Mouse (Mus musculus): ENCODE data around the gene Zfp865. TPM values are rescaled to one million over a fixed set of nuclear protein-coding genes. Genes with fewer than 3 reads are reported as not detected.
A peak's percentile ranks its signal among the peaks of the same experiment; 100 is the strongest.

Gene Zfp865
- total RNA-seq, 2 experiments from 2014 or later, result 36.3 to 40.3 TPM

DNA sequence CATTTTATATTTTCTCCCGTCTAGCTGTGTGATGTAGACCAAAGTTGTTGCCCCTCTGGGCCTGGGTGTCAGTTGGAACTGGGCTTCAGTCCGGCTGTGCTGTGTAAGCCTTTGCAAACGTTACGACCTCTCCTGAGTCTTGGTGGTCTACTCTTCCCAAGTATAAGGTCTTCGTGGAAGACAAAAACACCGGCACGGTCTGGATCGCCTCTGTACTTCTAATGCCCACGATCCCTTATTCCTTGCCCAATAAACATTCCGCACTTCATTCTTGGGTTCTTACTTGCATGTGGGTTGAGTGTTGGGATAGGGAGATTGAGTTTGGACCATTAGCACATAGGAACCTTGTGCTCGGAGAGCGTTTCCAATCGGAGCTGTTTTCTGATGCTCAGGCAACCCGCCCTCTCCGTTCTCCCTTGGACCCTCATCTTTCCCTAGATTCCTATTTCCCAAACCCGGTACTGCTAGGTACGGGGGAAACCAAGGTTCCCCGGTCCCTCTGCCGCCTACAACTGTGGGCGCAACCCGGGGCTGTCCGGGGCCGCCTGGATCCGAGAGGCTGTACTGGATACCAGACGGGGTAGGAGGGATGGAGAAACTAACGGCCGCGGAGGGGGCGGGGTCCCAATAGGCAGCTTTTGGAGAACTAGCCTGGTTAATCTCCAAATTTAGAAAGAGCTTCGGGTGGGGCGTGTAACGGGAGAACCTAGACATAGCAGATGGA, 33.4 kb downstream of the Zfp865 start:
- intact Hi-C loops (cut with DNase I), result loop anchor here (10.0 kb wide), 2 partner anchors 209 to 499 kb away; partner anchors contain the start of gene Shisa7
- Histone ChIP-seq H3K27ac (peak overlapping the region; percentile 20; the same call in 1 of the 2 replicates), H3K4me3 (peak overlapping the region; percentile 67)
- TF ChIP-seq CTCF (IDR thresholded peaks at IDR 0.05), result no peak
- DNase-seq (ENCODE audit: extremely low spot score in 1 of 2, low spot score in 2 of 2), result peak; percentile 54 to 62

DNA sequence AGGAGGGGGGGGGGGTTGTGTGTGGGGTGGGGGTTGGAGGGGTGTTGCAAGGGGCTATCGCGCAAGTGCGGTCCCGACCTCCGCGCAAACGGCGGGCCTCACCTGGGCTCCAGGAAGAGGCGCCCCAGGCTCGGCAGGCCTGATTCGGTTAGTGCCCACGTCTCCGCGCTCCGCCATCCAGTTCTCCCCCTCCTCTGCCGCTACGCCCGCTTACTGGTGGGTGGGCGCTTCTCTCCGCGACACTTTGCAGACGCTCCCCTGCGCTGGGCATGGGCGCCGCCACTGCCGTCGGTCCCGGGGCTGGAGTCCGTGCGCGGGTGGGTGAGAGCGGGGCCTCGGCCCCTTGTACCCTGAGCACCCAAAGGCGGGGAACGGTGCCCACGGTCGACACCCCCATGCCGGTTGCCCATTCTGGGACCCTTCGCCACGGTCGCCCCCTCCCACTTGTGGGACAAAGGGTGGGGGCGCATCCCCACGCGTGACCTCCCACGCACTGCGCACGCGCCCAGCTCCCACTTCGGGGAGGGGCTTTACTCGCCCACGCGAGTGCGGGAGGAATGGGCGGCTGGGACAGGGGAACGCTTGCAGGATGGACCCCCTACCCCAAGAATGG, 36.6 kb downstream of the Zfp865 start:
- peak overlapping the region; percentile 67 for H3K4me3 ChIP-seq
- intact Hi-C loops (cut with DNase I), result loop anchor here (10.0 kb wide), 2 partner anchors 212 to 502 kb away; partner anchors contain the start of gene Shisa7
- H3K27ac ChIP-seq, result peak overlapping the region; percentile 97
- peak; percentile 67 to 73 for DNase-seq (ENCODE audit: extremely low spot score in 1 of 2, low spot score in 2 of 2)
- TF ChIP-seq CTCF (IDR thresholded peaks at IDR 0.05), result no peak

DNA sequence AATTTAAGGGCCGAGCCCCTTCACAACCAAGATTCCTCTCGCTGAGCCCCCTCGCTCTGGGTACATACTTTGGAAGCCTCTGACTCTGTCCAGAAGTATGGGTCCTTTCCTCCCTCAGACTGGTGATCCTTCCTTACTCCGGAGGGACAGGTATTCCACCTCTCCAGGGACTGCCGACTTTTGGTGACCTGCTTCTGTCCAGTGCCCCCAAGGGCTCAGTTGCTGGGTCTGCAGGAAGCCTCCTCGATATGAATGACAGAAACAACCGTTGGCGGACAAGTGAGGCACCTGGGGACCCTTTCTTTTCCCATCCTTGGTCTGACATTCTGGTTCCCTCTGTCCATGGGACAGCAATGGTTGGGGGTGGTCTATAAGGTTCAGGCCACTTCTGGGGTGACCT, 37.2 kb downstream of the Zfp865 start:
- DNase-seq (ENCODE audit: extremely low spot score in 1 of 2, low spot score in 2 of 2), result no peak
- peak overlapping the region; percentile 97 for H3K27ac ChIP-seq
- peak overlapping the region; percentile 67 for H3K4me3 ChIP-seq
- TF ChIP-seq CTCF (IDR thresholded peaks at IDR 0.05), result no peak
- intact Hi-C loops (cut with DNase I), result loop anchor here (10.0 kb wide), 2 partner anchors 213 to 503 kb away; partner anchors contain the start of gene Shisa7

DNA sequence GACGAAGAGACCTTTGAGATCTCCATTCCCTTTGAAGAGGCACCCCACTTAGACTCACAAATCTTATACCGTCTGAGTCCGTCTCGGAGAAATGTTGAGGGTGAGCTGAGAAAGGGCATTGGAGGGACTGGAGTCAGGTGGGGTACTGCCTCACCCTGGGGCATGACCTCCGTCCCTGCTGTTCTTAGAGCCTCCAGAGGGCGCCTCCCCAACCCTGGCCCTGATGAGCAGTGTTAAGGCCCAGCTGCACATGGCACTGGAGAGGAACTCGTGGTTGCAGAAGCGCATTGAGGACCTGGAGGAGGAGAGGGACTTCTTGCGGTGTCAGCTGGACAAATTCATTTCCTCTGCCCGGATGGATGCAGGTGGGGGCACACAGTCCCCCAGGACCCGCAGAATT, 37.6 kb downstream of the Zfp865 start:
- Histone ChIP-seq H3K4me3 (peak overlapping the region; percentile 67), H3K27ac (peak overlapping the region; percentile 97)
- intact Hi-C loops (cut with DNase I), result loop anchor here (10.0 kb wide), 2 partner anchors 213 to 503 kb away; partner anchors contain the start of gene Shisa7
- no peak; the same call in none of the 2 replicates for TF ChIP-seq CTCF (IDR thresholded peaks at IDR 0.05)
- peak in 1 of 2 experiments; percentile 41 for DNase-seq (ENCODE audit: extremely low spot score in 1 of 2, low spot score in 2 of 2)

DNA sequence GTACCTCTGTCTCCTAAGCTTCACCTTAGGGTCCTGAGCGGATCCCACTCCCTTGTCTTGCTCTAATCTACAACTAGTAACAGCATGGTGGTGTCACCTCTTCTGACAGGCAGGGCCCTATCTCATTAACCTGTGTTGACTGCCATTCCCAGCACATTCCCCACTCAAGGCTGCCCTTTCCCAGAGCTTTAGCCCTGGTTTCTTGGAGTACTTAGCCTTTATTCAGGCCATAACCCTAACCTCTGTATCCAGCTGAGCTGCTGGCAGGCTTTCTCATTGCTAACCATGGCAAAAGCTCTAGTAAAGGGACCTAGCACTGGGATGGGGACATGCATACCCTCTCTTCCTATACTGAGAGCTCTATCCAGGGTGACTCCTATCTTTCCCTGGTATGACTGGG, 38.5 kb downstream of the Zfp865 start:
- DNase-seq (ENCODE audit: extremely low spot score in 1 of 2, low spot score in 2 of 2), result no peak
- H3K4me3 ChIP-seq, result no peak overlapping the region
- TF ChIP-seq CTCF (IDR thresholded peaks at IDR 0.05), result no peak
- intact Hi-C loops (cut with DNase I), result loop anchor here (10.0 kb wide), 2 partner anchors 214 to 504 kb away; partner anchors contain the start of gene Shisa7
- H3K27ac ChIP-seq, result peak overlapping the region; percentile 28; the same call in 1 of the 2 replicates

DNA sequence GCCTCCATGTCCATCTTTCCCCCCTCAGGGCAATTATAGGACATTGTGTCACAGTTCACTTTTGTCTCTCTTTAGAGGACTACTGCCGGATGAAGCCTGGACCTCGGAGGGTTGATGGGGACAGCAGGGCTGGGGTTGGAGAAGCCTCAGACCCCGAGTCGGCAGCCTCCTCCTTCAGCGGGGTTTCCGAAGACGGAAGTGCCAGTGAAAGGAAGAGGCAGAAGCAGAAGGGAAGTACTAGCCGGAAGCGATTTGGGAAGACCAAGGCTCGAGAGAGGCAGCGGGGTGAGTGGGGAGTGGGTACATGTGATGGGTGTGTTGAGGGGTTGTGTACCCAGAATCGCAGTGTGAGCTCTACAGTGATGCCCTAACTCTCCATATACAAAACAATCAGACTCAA, 39.2 kb downstream of the Zfp865 start:
- intact Hi-C loops (cut with DNase I), result loop anchor here (10.0 kb wide), 2 partner anchors 215 to 505 kb away; partner anchors contain the start of gene Shisa7
- Histone ChIP-seq H3K4me3 (no peak overlapping the region; the same call in 1 of the 2 replicates), H3K27ac (peak overlapping the region; percentile 99)
- no peak for DNase-seq (ENCODE audit: extremely low spot score in 1 of 2, low spot score in 2 of 2)
- TF ChIP-seq CTCF (IDR thresholded peaks at IDR 0.05), result no peak

DNA sequence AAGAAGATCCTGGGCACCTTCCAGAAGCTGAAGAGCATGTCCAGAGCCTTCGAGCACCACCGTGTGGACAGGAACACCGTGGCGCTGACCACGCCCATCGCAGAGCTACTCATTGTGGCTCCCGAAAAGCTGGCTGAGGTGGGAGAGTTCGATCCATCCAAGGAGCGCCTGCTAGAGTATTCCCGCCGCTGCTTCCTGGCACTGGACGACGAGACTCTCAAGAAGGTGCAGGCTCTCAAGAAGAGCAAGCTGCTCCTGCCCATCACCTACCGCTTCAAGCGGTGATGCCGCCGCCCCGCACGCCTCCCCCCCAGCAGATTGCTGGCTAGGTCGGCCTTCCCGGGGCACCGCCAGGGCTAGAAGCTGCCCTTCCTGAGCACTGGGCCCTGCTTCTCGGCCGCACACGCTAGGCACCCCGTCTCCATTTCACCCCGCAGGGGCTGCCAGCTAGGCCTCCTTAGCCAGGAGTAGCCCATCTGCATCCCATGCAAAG, 40.1 kb downstream of the Zfp865 start:
- Histone ChIP-seq H3K4me3 (peak overlapping the region; percentile 85), H3K27ac (peak overlapping the region; percentile 99)
- DNase-seq (ENCODE audit: extremely low spot score in 1 of 2, low spot score in 2 of 2), result peak; percentile 72 to 74
- peak; percentile 63 for TF ChIP-seq CTCF (IDR thresholded peaks at IDR 0.05)
- intact Hi-C loops (cut with DNase I), result loop anchor here (2.0 to 10.0 kb wide), 4 partner anchors 39 to 1415 kb away; partner anchors contain the start of genes Ccdc106, Cnot3, Mboat7 and Ppp1r12c

DNA sequence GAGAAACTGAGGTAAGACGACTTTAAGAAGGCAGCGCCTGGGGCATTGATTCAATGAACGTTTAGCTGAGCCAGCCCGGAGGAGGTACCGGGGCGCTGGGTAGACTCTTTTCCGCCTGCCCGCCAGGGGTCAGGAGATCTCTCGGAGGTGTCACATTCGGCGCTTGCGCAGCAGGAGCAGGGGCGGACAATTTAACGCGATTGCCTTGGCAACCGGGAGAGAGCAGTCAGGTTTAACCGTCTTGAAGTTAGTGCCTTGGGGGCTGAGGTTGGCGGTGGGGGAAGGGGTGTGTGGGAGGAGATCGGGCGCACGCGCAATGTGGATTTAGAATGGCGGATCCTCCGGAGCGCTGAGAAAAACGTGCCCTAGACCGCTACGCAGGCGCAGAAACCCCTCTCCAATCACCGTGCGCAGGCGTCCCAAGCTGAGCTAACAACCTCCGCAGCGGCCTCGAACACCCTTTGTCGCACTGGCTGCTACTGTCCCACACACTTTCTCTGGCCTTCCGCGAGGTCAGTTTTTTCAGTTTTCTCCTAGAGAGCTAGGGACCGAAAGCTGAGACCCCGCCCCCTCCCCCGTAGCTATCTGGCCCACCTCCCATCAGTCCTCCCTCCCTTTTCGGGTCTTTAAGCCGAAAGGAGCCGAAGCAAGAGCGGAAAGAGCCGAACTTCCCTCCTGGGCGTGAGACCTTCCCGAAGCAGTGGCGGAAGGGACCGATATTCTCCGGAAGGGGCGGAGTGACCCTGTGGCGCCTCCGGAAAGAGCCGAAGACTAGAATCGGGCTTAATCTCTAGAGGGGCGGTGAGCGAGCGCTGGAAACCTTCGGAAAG, 41.0 kb downstream of the Zfp865 start:
- Histone ChIP-seq H3K4me3 (peak overlapping the region; percentile 85), H3K27ac (peak overlapping the region; percentile 99)
- intact Hi-C loops (cut with DNase I), result loop anchor here (2.0 to 10.0 kb wide), 4 partner anchors 40 to 1416 kb away; partner anchors contain the start of genes Ccdc106, Cnot3, Mboat7 and Ppp1r12c
- peak; percentile 60 for TF ChIP-seq CTCF (IDR thresholded peaks at IDR 0.05)
- peak; percentile 98 to 99 for DNase-seq (ENCODE audit: extremely low spot score in 1 of 2, low spot score in 2 of 2)

DNA sequence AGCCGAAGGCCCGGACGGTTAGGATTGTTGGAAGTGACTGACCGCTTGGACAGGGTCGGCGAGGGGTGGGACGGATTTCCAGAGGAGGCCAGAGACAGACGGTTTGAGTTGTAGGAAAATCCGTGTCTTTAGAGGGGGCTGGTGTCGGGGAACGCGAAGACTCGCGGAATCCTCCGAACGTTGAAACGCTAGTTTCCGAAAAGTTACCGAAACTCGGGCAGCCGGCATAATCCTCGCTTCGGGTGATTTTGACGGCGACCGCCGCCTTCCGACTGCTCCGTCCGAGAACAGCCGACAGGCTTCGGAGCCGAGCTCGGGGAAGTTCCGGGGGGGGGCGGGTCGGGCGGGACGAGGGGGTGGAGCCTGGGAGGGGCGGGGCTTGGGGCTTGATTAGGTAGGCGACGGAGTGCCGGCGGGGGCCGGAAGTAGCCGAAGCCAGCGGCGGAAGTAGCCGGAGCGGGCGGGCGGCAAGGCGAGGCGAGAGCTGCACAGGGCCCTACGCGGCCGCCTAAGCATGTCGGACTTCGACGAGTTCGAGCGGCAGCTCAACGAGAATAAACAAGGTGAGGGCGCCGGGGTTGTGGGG, 41.7 kb downstream of the Zfp865 start, which contains the start of gene U2af2:
Gene U2af2, plus strand, starts transcription at position 370 of the 586 bp plus-strand sequence.
- peak within 1 kb of the TSS; percentile 99 for H3K27ac ChIP-seq
- DNase-seq (ENCODE audit: extremely low spot score in 1 of 2, low spot score in 2 of 2), result peak; percentile 91 to 94
- H3K4me3 ChIP-seq, result peak within 1 kb of the TSS; percentile 85
- intact Hi-C loops (cut with DNase I), result loop anchor here (1.0 to 10.0 kb wide), 5 partner anchors 18 to 1417 kb away; partner anchors contain the start of genes Ccdc106, Cnot3, Epn1 and Mboat7
- TF ChIP-seq CTCF (IDR thresholded peaks at IDR 0.05), result no peak

DNA sequence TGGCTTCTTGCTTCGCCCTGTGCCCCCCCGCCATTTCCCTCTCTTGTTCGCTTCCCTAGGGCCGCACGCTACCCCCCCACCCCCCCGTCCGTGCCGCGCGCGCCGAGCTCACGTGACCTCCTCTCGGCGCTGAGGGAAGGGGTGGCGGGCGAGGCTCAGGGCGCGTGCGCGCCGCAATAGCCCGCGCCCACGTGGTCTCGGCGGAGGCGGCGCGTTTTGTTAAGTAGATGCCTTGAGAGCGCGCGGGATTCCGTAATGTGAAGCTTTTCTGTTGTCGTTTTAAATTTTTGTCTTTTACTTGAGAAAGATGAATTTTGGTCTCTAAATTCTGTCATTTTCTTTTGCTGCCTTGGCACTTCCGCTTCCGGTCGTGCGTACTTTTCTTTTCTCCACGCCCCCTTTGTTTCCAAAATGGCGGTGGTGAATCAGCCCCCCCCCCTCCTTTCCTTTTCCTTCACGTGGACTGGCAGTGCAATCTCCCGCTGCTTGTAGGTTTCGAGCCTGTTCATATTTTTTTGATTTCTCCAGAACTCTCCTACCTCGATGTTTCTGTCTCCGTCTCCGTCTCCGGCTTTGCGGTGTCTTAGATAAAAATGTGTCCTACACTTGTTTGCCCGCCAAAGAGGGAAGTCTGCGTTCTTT, 42.3 kb downstream of the Zfp865 start:
- no peak for DNase-seq (ENCODE audit: extremely low spot score in 1 of 2, low spot score in 2 of 2)
- TF ChIP-seq CTCF (IDR thresholded peaks at IDR 0.05), result no peak
- Histone ChIP-seq H3K27ac (peak overlapping the region; percentile 99), H3K4me3 (peak overlapping the region; percentile 85)
- intact Hi-C loops (cut with DNase I), result loop anchor here (1.0 to 10.0 kb wide), 4 partner anchors 18 to 1418 kb away; partner anchors contain the start of genes Cnot3, Epn1, Mboat7 and Ppp1r12c
